14 mouse cellular contexts compared by ENCODE assay signal in the genomic region with DNA sequence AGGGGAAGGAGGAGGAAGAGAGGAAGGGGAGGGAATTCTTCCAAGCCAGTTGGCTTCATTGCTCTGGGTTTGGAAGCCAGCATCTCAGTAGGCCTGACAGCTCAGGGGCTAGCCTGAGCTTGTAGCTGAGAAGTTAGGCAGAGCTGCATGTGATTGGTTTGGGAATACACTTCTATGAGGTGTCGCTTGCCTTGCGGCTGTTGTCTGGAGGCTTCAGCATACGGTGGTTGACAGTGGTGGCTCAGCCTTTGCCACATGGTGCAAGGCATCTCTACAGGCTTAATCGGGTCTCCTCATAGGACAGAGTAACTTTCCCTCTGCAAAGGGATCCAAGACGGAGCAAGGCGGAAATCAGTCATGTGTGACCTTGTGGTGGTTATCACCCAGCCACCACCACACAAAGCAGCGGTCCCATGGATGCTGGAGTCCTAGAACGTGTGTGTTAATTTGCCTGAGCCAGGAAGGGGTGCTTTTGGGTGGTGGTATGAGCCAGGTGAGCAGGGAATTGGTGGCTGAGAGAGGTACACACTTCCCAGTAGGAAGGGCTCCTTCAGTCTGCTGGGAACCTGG.
"Had no signal": no experiment of that assay in that cellular context is flagged by ENCODE, and none has a peak within 500 bp of the region (broad histone marks: within the 10 kb centered on the region; RNA-seq: fewer than 3 reads in every experiment).

No protein-coding gene starts in this region.

- H3K4me2 ChIP-seq: liver, embryonic 11.5 days; liver, embryonic 15.5 days; stomach, embryonic 15.5 days had no signal

- ATAC-seq: lung, postnatal 0 days had no signal

- H3K36me3 ChIP-seq: liver, embryonic 15.5 days; midbrain, embryonic 10.5 days; stomach, embryonic 15.5 days had no signal

- H3K9ac ChIP-seq: liver, embryonic 15.5 days; stomach, embryonic 15.5 days had no signal

- H3K4me3 ChIP-seq: liver, embryonic 15.5 days; midbrain, embryonic 10.5 days; stomach, embryonic 15.5 days had no signal

- H3K27me3 ChIP-seq: liver, embryonic 15.5 days; stomach, embryonic 15.5 days had no signal

- H3K9me3 ChIP-seq: liver, embryonic 15.5 days; stomach, embryonic 15.5 days had no signal

- DNase-seq: kidney, postnatal 36 days; left cerebral cortex, postnatal 4 days; lung, adult 2 months; lung, postnatal 36 days; midbrain, embryonic 14.5 days; right cerebral cortex, postnatal 14 days; thymus, adult 2 months; thymus, postnatal 25 days had no signal

- H3K27ac ChIP-seq: kidney, postnatal 0 days; liver, embryonic 15.5 days; midbrain, embryonic 10.5 days; stomach, embryonic 15.5 days had no signal
